Mouse (Mus musculus) heart, postnatal 25 days (tissue): ENCODE measurements at regions not wholly inside any gene's neighbourhood (a gene's known extent, or its start where the extent isn't known, plus 50 kb on each side); places are given as distances from the start of the nearest gene placed in this dataset.
"Not testable (repeated sequence)": the region's sequence is repeated elsewhere in the genome, so short reads cannot be mapped to it uniquely, and the experiment has no call there.

Experiments used
- DNase-seq: peaks from one replicate; pipeline ENCODE4 v3.0.0; 2022; ENCODE audit warnings: low spot score
- intact Hi-C: fragments of 180-260 bp; cut with DNase I; formaldehyde crosslinking; loops from one replicate; pipeline ENCODE4 v1.15.1; 2025

- no peak for DNase-seq
- intact Hi-C loops: no loop called here
Observed at GRCm38 (mm10) chr7:73827549-73827948, 87.4 kb downstream of the Fam174b start.

- no peak for DNase-seq
Observed at GRCm38 (mm10) chr7:73830581-73830980, 90.5 kb downstream of the Fam174b start.

DNA sequence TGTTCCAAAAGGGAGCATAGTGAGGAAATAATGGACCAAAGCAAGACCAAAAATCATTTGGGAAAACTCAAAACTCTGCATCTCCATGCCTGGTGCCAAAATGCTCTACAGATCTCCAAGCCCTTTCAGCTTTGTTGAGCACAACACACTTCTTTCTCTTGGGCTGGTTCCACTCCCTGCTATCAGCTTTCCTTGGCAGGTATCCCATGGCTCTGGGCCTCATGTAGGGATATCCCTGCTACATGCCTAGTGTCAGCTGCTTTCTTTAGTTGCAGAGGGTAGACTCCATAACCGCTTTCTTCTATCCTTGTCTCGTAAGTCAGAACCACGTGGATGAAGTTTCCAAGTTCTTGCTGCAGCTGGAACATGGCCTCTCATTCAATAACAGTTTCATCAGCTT, 100.3 kb downstream of the Fam174b start:
- no peak for DNase-seq
- intact Hi-C loops: no loop called here

More at GRCm38 (mm10) chr7:73830581-73830980, 90.5 kb downstream of the Fam174b start:
- intact Hi-C loops: no loop called here

- intact Hi-C loops: no loop called here
- DNase-seq: no peak
Observed at GRCm38 (mm10) chr7:73852184-73852583, 112.1 kb downstream of the Fam174b start.

DNA sequence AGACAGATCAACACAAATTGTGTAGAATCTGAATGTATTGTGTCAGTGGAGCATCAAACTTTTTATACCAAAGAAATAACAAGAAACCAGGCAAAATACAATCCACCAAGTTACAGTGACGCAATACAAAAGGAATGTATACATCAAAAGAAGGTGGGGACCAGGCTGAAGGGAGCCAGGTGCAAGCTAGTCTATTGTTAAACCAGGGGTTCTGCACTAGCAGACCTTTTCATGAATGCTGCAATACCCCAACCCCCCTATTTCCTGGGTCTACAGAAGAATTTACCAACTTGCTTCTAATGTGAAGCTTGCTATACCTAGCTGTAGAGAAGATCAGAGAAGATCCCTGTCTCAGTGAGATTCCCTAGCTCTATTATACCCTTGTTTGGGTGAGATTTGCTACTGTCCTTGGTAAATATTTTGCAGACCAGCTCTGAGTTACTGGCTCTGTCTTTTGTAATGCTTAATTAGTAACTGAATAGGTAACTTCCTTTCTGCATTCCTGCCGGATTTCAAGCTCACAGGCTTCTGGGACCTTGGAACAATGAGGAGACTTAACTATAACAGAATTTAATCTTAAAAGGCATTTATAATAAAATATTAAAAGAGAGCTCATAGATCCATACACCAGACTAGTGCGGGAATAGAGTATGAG, 113.3 kb downstream of the Fam174b start:
- DNase-seq, intact Hi-C loops: not testable (repeated sequence)

- intact Hi-C loops: loop anchor here (1.0 kb wide), 1 partner anchor 199 kb away; no protein-coding TSS in a partner anchor
- DNase-seq: no peak
Observed at GRCm38 (mm10) chr7:73855489-73855888, 115.4 kb downstream of the Fam174b start.

- intact Hi-C loops: no loop called here
- DNase-seq: no peak
Observed at GRCm38 (mm10) chr7:73856908-73857307, 116.8 kb downstream of the Fam174b start.

- no peak for DNase-seq
Observed at GRCm38 (mm10) chr7:73865086-73865485, 125.0 kb downstream of the Fam174b start.

DNA sequence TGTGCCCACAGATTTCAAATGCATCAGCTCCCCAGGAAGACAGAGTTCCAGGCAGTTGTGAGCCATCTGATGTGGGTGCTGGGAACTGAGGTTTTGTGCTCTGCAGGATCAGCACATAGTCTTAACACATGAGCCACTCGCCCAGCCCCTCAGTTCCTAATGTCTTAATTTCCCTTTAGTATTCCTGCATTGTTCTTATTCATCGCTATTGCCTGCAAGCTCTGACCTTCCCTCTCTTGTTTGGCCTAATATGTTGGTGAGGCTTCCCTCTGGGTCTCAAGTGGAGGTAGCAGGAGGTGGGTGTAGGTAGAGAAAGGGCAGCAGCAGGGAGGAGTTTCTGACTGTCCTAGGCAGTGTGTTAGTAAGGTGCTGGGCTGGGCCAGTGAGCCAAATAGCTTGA, 132.1 kb downstream of the Fam174b start:
- intact Hi-C loops: no loop called here
- no peak for DNase-seq

More at GRCm38 (mm10) chr7:73865086-73865485, 125.0 kb downstream of the Fam174b start:
- intact Hi-C loops: no loop called here

GRCm38 (mm10) chr7:73881252-73882042, 132.0 kb downstream of the St8sia2 start:
- intact Hi-C loops: no loop called here
- DNase-seq: no peak

DNA sequence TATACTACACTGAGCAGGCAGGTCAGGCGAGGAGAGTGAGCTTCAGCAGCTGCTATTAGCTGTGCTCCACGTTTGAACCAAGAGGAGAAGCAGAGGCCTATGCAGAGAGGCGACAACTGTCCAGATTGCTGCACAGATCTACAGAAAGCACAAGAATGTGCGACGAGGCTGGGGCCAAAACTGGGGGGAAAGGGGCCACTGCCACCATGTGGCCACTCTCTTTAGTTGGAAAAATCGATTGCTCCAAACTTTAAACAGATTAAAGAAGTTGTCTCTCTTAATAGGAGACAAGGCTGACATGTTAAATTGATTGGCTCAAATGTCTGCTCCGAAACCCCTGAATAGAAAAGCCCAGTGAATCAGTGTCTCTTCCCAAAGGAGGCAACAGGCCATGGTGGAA, 127.3 kb downstream of the St8sia2 start:
- intact Hi-C loops: no loop called here

More for the DNA sequence above, 127.3 kb downstream of the St8sia2 start:
- no peak for DNase-seq
